Mouse (Mus musculus) neural tube, embryonic 14.5 days (tissue): ENCODE measurements around the gene Skil. TPM values are rescaled to one million over a fixed set of nuclear protein-coding genes. Genes with fewer than 3 reads are reported as not detected.
A peak's percentile ranks its signal among the peaks of the same experiment; 100 is the strongest.

Experiments
- ATAC-seq: fragments of 200-750 bp; cut with Nextera tagmentation; 2 replicates; pipeline ENCODE4 v1.8.0; 2017; ENCODE audit warnings: low read depth, mild to moderate bottlenecking, moderate TSS enrichment, moderate library complexity
- H3K27ac ChIP-seq: fragments of 300-500 bp; sonication (generic); 2 replicates; pipeline ENCODE4 v1.5.1; 2014; ENCODE audit warnings: low read depth, mild to moderate bottlenecking, control low read depth, low read length, moderate library complexity, mixed read lengths
- H3K27me3 ChIP-seq: fragments of 300-500 bp; sonication (generic); 2 replicates; pipeline ENCODE4 v1.6.1; 2014; ENCODE audit warnings: low read length; ENCODE audit not compliant: control insufficient read depth, insufficient read depth
- H3K36me3 ChIP-seq: fragments of 300-500 bp; sonication (generic); 2 replicates; pipeline ENCODE4 v1.6.1; 2014; ENCODE audit warnings: low read length, mixed read lengths; ENCODE audit not compliant: control insufficient read depth, insufficient read depth
- H3K4me1 ChIP-seq: fragments of 300-500 bp; sonication (generic); 2 replicates; pipeline ENCODE4 v1.6.1; 2014; ENCODE audit warnings: low read length; ENCODE audit not compliant: control insufficient read depth, insufficient read depth
- H3K4me2 ChIP-seq: fragments of 300-500 bp; sonication (generic); 2 replicates; pipeline ENCODE4 v1.6.1; 2014; ENCODE audit warnings: mild to moderate bottlenecking, low read depth, low read length, control low read depth
- H3K4me3 ChIP-seq: fragments of 300-500 bp; sonication (generic); 2 replicates; pipeline ENCODE4 v1.5.1; 2014; ENCODE audit warnings: low read depth, low read length, control low read depth, mixed read lengths
- H3K9ac ChIP-seq: fragments of 300-500 bp; sonication (generic); replicated peaks from 2 replicates; pipeline ENCODE4 v1.6.1; 2014; ENCODE audit warnings: low read depth, mild to moderate bottlenecking, control low read depth, low read length, mixed read lengths
- H3K9me3 ChIP-seq: fragments of 300-500 bp; sonication (generic); 2 replicates; pipeline ENCODE4 v1.6.1; 2016; ENCODE audit warnings: low read length; ENCODE audit not compliant: control insufficient read depth
- WGBS: fragments of 180-500 bp; shearing (Covaris S2); extraction: QIAGEN DNeasy Blood & Tissue Kit; methylation state at CpG from one replicate; pipeline ENCODE4 v1.1.7; 2014; 5-methylcytosine and 5-hydroxymethylcytosine counted together
- polyA plus RNA-seq: library from polyadenylated mRNA; unstranded; fragments of >200 nt; fragmentation: Nextera tagmentation; extraction: Ambion mirVana; gene quantifications from 2 replicates; pipeline ENCODE4 v1.2.1, GENCODE M21; 2014

The Skil gene
- polyA plus RNA-seq, 1 experiment from 2014 or later, result 39.7 TPM

DNA sequence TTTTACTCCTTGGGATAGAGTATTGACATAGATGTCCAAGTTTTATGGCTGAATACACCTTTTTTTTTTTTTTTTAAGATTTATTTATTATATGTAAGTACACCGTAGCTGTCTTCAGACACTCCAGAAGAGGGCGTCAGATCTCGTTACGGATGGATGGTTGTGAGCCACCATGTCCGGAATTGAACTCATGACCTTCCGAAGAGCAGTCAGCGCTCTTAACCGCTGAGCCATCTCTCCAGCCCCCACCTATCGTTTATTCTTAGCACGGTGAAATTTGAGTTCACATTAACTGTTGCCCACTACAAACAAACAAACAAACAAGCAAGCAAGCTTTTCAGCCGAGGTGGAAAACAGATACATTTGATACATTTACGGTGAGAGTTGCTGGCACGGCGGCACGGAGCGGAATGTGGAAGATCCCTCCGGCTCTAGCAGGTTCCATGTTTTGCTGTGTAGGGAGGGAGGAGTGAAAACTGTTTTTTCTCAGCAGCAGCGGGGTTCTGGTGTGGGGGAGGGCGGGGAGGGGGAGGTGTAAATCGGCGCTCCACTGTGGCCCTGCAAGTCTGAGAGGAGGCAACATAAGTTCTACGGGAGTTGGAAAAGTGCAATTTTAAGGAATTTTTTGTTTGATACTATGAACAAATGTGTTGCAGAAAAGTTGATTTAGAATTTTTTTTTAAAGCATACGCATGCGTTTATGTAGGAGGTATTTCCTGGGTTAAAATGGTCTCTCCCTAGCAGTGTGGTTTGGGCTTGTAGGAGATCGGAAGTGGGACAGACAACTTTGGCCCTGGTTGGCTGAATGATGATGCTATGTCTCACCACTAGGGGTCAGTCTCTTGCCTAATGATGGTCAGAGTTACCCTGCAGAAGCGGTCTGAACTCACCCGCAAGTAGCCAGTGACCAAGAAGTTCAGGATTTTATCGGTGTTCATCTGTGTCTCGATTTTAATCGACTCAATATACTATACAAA lies 37.9 kb upstream of the Skil start:
- Histone ChIP-seq H3K4me3 (peak overlapping the region; percentile 18), H3K27ac (no peak overlapping the region), H3K9ac (no peak overlapping the region), H3K36me3 (peaks cover 3% of the 10 kb centered on the region; the same call in 1 of the 2 replicates), H3K9me3 (no peaks in the 10 kb centered on the region), H3K4me2 (peak overlapping the region; percentile 42), H3K4me1 (no peaks in the 10 kb centered on the region), H3K27me3 (no peaks in the 10 kb centered on the region)
- ATAC-seq, result peak; percentile 89
- WGBS, result 4% methylated on average over 30 of the region's 30 CpGs

- Histone ChIP-seq H3K27ac (no peak overlapping the region), H3K4me2 (no peak overlapping the region), H3K9ac (no peak overlapping the region), H3K27me3 (no peaks in the 10 kb centered on the region), H3K4me3 (no peak overlapping the region), H3K4me1 (no peaks in the 10 kb centered on the region), H3K36me3 (no peaks in the 10 kb centered on the region), H3K9me3 (no peaks in the 10 kb centered on the region)
- ATAC-seq, result no peak
- 84% methylated on average over 8 of the region's 8 CpGs for WGBS
Measured at GRCm38 (mm10) chr3:31060745-31061102, 34.1 kb upstream of the Skil start.

GRCm38 (mm10) chr3:31061103-31061785 lies 33.6 kb upstream of the Skil start:
- Histone ChIP-seq H3K27ac (no peak overlapping the region), H3K27me3 (no peaks in the 10 kb centered on the region), H3K4me2 (no peak overlapping the region), H3K36me3 (no peaks in the 10 kb centered on the region), H3K9me3 (no peaks in the 10 kb centered on the region), H3K4me1 (no peaks in the 10 kb centered on the region), H3K9ac (no peak overlapping the region), H3K4me3 (no peak overlapping the region)
- no peak for ATAC-seq
- WGBS, result 69% methylated on average over 20 of the region's 20 CpGs

- H3K4me2 ChIP-seq, result no peak overlapping the region
- H3K9ac ChIP-seq, result no peak overlapping the region
- H3K9me3 ChIP-seq, result no peaks in the 10 kb centered on the region
- H3K4me1 ChIP-seq, result no peaks in the 10 kb centered on the region
- no peak for ATAC-seq
- H3K36me3 ChIP-seq, result no peaks in the 10 kb centered on the region
- 70% methylated on average over 4 of the region's 4 CpGs for WGBS
- no peak overlapping the region for H3K27ac ChIP-seq
- H3K27me3 ChIP-seq, result no peaks in the 10 kb centered on the region
- H3K4me3 ChIP-seq, result no peak overlapping the region
Measured at GRCm38 (mm10) chr3:31061786-31062120, 33.1 kb upstream of the Skil start.

DNA sequence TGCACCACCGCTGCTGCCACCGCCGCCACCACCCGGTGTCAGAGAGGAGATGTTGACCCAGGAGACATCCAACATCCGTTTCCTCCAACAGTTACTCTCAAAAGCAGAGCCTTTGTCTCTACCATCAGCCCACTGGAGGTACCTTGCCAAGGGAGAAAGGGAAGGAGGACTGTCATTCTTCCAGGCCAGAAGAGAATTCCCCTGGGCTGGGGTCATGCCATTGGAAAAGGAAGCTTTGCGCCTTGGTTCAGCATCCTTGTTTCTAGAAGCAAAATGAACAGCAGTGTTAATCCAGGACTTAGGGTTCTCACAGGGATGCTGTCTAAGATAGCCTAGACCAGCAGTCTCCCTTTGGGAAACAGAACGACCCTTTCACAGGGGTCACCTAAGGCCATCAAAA lies 32.5 kb upstream of the Skil start:
- Histone ChIP-seq H3K4me2 (no peak overlapping the region), H3K9me3 (no peaks in the 10 kb centered on the region), H3K9ac (no peak overlapping the region), H3K4me3 (no peak overlapping the region), H3K36me3 (no peaks in the 10 kb centered on the region), H3K4me1 (no peaks in the 10 kb centered on the region), H3K27me3 (no peaks in the 10 kb centered on the region), H3K27ac (no peak overlapping the region)
- no peak for ATAC-seq
- WGBS, result 88% methylated on average over 7 of the region's 7 CpGs

GRCm38 (mm10) chr3:31068482-31068881 lies 26.4 kb upstream of the Skil start:
- Histone ChIP-seq H3K27me3 (no peaks in the 10 kb centered on the region), H3K27ac (no peak overlapping the region), H3K9ac (no peak overlapping the region), H3K4me1 (no peaks in the 10 kb centered on the region), H3K36me3 (no peaks in the 10 kb centered on the region), H3K9me3 (no peaks in the 10 kb centered on the region), H3K4me3 (no peak overlapping the region), H3K4me2 (no peak overlapping the region)
- no peak for ATAC-seq
- WGBS, result 86% methylated on average over 7 of the region's 7 CpGs

- ATAC-seq, result no peak
- H3K4me2 ChIP-seq, result no peak overlapping the region
Measured at GRCm38 (mm10) chr3:31071804-31072203, 23.1 kb upstream of the Skil start.

GRCm38 (mm10) chr3:31075808-31076207 lies 19.1 kb upstream of the Skil start:
- Histone ChIP-seq H3K4me1 (no peaks in the 10 kb centered on the region), H3K4me2 (no peak overlapping the region), H3K36me3 (no peaks in the 10 kb centered on the region), H3K27me3 (no peaks in the 10 kb centered on the region), H3K9me3 (no peaks in the 10 kb centered on the region), H3K27ac (no peak overlapping the region), H3K9ac (no peak overlapping the region), H3K4me3 (no peak overlapping the region)
- WGBS, result 86% methylated on average over 11 of the region's 11 CpGs
- no peak for ATAC-seq

More at GRCm38 (mm10) chr3:31071804-31072203, 23.1 kb upstream of the Skil start:
- no peak overlapping the region for H3K4me3 ChIP-seq
- no peak overlapping the region for H3K27ac ChIP-seq
- H3K9me3 ChIP-seq, result no peaks in the 10 kb centered on the region
- 93% methylated on average over 14 of the region's 14 CpGs for WGBS
- H3K9ac ChIP-seq, result no peak overlapping the region
- no peaks in the 10 kb centered on the region for H3K4me1 ChIP-seq
- no peaks in the 10 kb centered on the region for H3K36me3 ChIP-seq
- H3K27me3 ChIP-seq, result no peaks in the 10 kb centered on the region

DNA sequence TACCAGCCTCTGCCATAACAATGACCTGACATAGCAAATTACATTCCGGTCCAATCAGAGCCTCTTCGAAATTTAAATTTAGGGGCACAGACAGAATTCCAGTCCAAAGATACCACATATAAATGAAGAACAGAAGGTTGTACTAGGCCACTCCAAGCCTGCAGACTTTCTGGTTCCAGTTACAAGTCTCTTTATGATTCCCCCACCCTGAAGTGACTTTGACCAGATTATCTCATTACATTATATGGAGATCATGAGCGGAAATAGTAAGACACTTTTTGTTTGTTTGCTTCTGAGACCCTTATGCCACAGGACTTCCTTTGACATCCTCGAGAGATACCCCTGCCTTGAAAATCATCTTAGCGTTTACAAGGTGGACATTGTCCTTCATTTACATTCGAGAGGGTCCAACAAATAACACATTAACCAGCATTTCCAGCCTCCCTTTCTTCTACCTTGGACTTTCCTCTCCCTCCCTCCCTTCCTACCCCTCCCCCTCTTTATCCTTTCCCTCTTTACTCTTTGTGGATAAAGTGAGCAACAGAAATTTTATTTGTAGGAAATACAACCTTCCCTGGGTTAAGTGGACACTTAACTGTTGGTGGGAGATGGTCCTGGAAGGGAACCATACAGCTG lies 17.7 kb upstream of the Skil start:
- no peaks in the 10 kb centered on the region for H3K4me1 ChIP-seq
- no peaks in the 10 kb centered on the region for H3K9me3 ChIP-seq
- no peak overlapping the region for H3K9ac ChIP-seq
- WGBS, result 91% methylated on average over 6 of the region's 6 CpGs
- no peak overlapping the region for H3K27ac ChIP-seq
- ATAC-seq, result no peak
- no peaks in the 10 kb centered on the region for H3K27me3 ChIP-seq
- no peak overlapping the region for H3K4me2 ChIP-seq
- H3K36me3 ChIP-seq, result no peaks in the 10 kb centered on the region
- H3K4me3 ChIP-seq, result no peak overlapping the region
